Mouse (Mus musculus) CH12.LX (cell line): ENCODE data around the gene Otub2. TPM values are rescaled to one million over a fixed set of nuclear protein-coding genes. Genes with fewer than 3 reads are reported as not detected.

Experiments used
- DNase-seq: peaks from one replicate; pipeline ENCODE4 v3.0.0-alpha.2; 2013; ENCODE audit errors: extremely low read depth
- H3K27ac ChIP-seq: 2 replicates; pipeline ENCODE4 v1.5.1; 2012; ENCODE audit warnings: low read depth, mild to moderate bottlenecking, control low read depth, moderate library complexity; ENCODE audit not compliant: insufficient read depth
- H3K27me3 ChIP-seq: replicated peaks from 2 replicates; pipeline ENCODE3; 2012; ENCODE audit warnings: inconsistent platforms
- H3K36me3 ChIP-seq, 2 experiments: replicated peaks in 1 of 2; 2 replicates each; pipeline versions ENCODE3 to v1.6.1; 2012; ENCODE audit warnings: inconsistent platforms in 1 of 2, low read length in 1 of 2, mild to moderate bottlenecking in 1 of 2, mixed read lengths in 1 of 2, moderate library complexity in 1 of 2; ENCODE audit not compliant: control insufficient read depth in 1 of 2, insufficient read depth in 1 of 2
- H3K4me1 ChIP-seq, 2 experiments: 2 replicates each; pipeline ENCODE4 v1.6.1; 2012; ENCODE audit warnings: inconsistent platforms in 1 of 2, moderate library complexity in 1 of 2; ENCODE audit not compliant: insufficient read depth in 2 of 2, control insufficient read depth in 1 of 2
- H3K4me2 ChIP-seq: 2 replicates; pipeline ENCODE4 v1.6.1; 2012; ENCODE audit warnings: low read depth, mild to moderate bottlenecking, control low read depth; ENCODE audit not compliant: poor library complexity, insufficient read depth, severe bottlenecking
- H3K4me3 ChIP-seq, 3 experiments: fragments of 150-350 bp in 1 of 3; sonication (generic) in 1 of 3; replicated peaks in 1 of 3; 2 replicates each; pipeline versions ENCODE3 to v1.5.1; 2011 to 2012; ENCODE audit warnings: low read depth in 2 of 3, low read length in 2 of 3, mild to moderate bottlenecking in 2 of 3, moderate library complexity in 2 of 3, control low read depth in 1 of 3, improper control_type of control experiment in 1 of 3, inconsistent platforms in 1 of 3, mixed read lengths in 1 of 3; ENCODE audit not compliant: poor library complexity in 1 of 3
- H3K79me2 ChIP-seq: replicated peaks from 2 replicates; pipeline ENCODE4 v1.6.1; 2012; ENCODE audit warnings: mild to moderate bottlenecking, moderate library complexity; ENCODE audit not compliant: control insufficient read depth, poor library complexity, insufficient read depth, severe bottlenecking; ENCODE audit errors: extremely low read depth
- H3K9ac ChIP-seq: 2 replicates; pipeline ENCODE4 v1.6.1; 2012; ENCODE audit warnings: low read depth, mild to moderate bottlenecking, control low read depth, moderate library complexity; ENCODE audit not compliant: insufficient read depth
- H3K9me3 ChIP-seq: replicated peaks from 2 replicates; pipeline ENCODE3; 2012; ENCODE audit warnings: low read length, inconsistent platforms, mixed read lengths
- CHD2 ChIP-seq: IDR thresholded peaks from 2 replicates; pipeline ENCODE4 v1.6.1; 2011; ENCODE audit warnings: low read length, improper control_type of control experiment
- CTCF ChIP-seq, 2 experiments: IDR thresholded peaks in 1 of 2; conservative IDR thresholded peaks in 1 of 2; 2 replicates each; pipeline ENCODE4 v1.5.1; 2011 to 2012; ENCODE audit warnings: low read depth in 2 of 2, low read length in 2 of 2, improper control_type of control experiment in 1 of 2, inconsistent platforms in 1 of 2, mild to moderate bottlenecking in 1 of 2, moderate library complexity in 1 of 2
- E2F4 ChIP-seq: IDR thresholded peaks from 2 replicates; pipeline ENCODE4 v1.6.1; 2011; ENCODE audit warnings: low read depth, low read length, improper control_type of control experiment; ENCODE audit not compliant: insufficient replicate concordance
- ELF1 ChIP-seq: IDR thresholded peaks from 2 replicates; pipeline ENCODE4 v1.6.1; 2014; ENCODE audit warnings: low read depth, mild to moderate bottlenecking, inconsistent platforms, low read length, improper control_type of control experiment
- EP300 ChIP-seq: IDR thresholded peaks from 2 replicates; pipeline ENCODE4 v1.6.1; 2011; ENCODE audit warnings: low read length, improper control_type of control experiment
- GABPA ChIP-seq: IDR thresholded peaks from 2 replicates; pipeline ENCODE4 v1.6.1; 2012; ENCODE audit warnings: low read depth, low read length, improper control_type of control experiment, inconsistent platforms; ENCODE audit not compliant: insufficient replicate concordance
- JUND ChIP-seq: conservative IDR thresholded peaks from 2 replicates; pipeline ENCODE4 v1.6.1; 2011; ENCODE audit warnings: low read depth, low read length, improper control_type of control experiment
- MAX ChIP-seq: IDR thresholded peaks from 2 replicates; pipeline ENCODE4 v1.6.1; 2011; ENCODE audit warnings: low read length, improper control_type of control experiment
- NELFE ChIP-seq: IDR thresholded peaks from 2 replicates; pipeline ENCODE4 v1.6.1; 2011; ENCODE audit warnings: low read depth, low read length, improper control_type of control experiment
- POLR2A ChIP-seq: IDR thresholded peaks from 2 replicates; pipeline ENCODE4 v1.6.1; 2011; ENCODE audit warnings: low read depth, mild to moderate bottlenecking, improper control_type of control experiment, low read length
- POLR2AphosphoS2 ChIP-seq: IDR thresholded peaks from 2 replicates; pipeline ENCODE4 v1.6.1; 2011; ENCODE audit warnings: low read depth, low read length, improper control_type of control experiment
- RCOR1 ChIP-seq: conservative IDR thresholded peaks from 2 replicates; pipeline ENCODE4 v1.6.1; 2012; ENCODE audit warnings: low read depth, mild to moderate bottlenecking, inconsistent platforms, low read length, improper control_type of control experiment
- SMC3 ChIP-seq: IDR thresholded peaks from 2 replicates; pipeline ENCODE4 v1.6.1; 2011; ENCODE audit warnings: low read depth, low read length, improper control_type of control experiment
- USF2 ChIP-seq: conservative IDR thresholded peaks from 2 replicates; pipeline ENCODE4 v1.6.1; 2011; ENCODE audit warnings: low read depth, low read length, improper control_type of control experiment
- ZC3H11A ChIP-seq: IDR thresholded peaks from 2 replicates; pipeline ENCODE4 v1.6.1; 2012; ENCODE audit warnings: low read depth, mild to moderate bottlenecking, inconsistent platforms, low read length, improper control_type of control experiment
- ZMIZ1 ChIP-seq: IDR thresholded peaks from 2 replicates; pipeline ENCODE4 v1.6.1; 2012; ENCODE audit warnings: low read depth, mild to moderate bottlenecking, inconsistent platforms, low read length, improper control_type of control experiment
- ZNF384 ChIP-seq: IDR thresholded peaks from 2 replicates; pipeline ENCODE4 v1.6.1; 2012; ENCODE audit warnings: low read depth, low read length, improper control_type of control experiment, inconsistent platforms
- dilution Hi-C: fragments of 300-500 bp; cut with MboI; formaldehyde crosslinking; loops from 2 replicates; pipeline ENCODE4 v1.14.3; 2020; ENCODE audit warnings: low sequenced_read_pairs; ENCODE audit not compliant: extremely low pct_unique_long_range_greater_than_20kb, extremely low pct_ligation_motif_present
- in situ Hi-C: fragments of 300-500 bp; cut with MboI; formaldehyde crosslinking; loops from 3 replicates; pipeline ENCODE4 v1.14.3; 2019; ENCODE audit warnings: low sequenced_read_pairs, low pct_ligation_motif_present, low pct_unique_long_range_greater_than_20kb, mixed read lengths
- polyA plus RNA-seq: library from polyadenylated mRNA; unstranded; fragments of >175 nt; gene quantifications from 2 replicates; pipeline ENCODE4 v1.2.1, GENCODE M21; 2012; ENCODE audit warnings: low read depth; ENCODE audit not compliant: insufficient read length
- total RNA-seq, 2 experiments: library from RNA; depleted of rRNA; stranded (reverse); fragments of 300-350 nt in 1 of 2; fragments of >200 nt in 1 of 2; gene quantifications; 2 replicates each; pipeline ENCODE4 v1.2.3; 2012 to 2014

The Otub2 gene
- total and polyA plus RNA-seq, 3 experiments: 3.0 to 11.5 (median 7.6) TPM

GRCm38 (mm10) chr12:103352735-103353134 is 35.7 kb upstream of the Otub2 start:
- peaks cover 2% of the 10 kb centered on the region for H3K27me3 ChIP-seq
- H3K79me2 ChIP-seq: no peaks in the 10 kb centered on the region
- H3K4me3 ChIP-seq: no peak overlapping the region
- H3K36me3 ChIP-seq: no peaks in the 10 kb centered on the region
- DNase-seq: no peak
- H3K9me3 ChIP-seq: peaks cover 15% of the 10 kb centered on the region
- no peak overlapping the region for H3K9ac ChIP-seq
- dilution Hi-C loops (no loop called here), in situ Hi-C loops (no loop called here)
- TF ChIP-seq MAX (no peak), ZC3H11A (no peak), ELF1 (no peak), POLR2A (no peak), JUND (no peak), E2F4 (no peak), USF2 (no peak), ZNF384 (no peak), ZMIZ1 (no peak), NELFE (no peak), CHD2 (no peak), POLR2AphosphoS2 (no peak)
- H3K4me1 ChIP-seq: peaks cover 5 to 23% of the 10 kb centered on the region in 2 experiments
- no peak overlapping the region for H3K27ac ChIP-seq
- H3K4me2 ChIP-seq: no peak overlapping the region

GRCm38 (mm10) chr12:103353538-103353937 is 34.9 kb upstream of the Otub2 start:
- Histone ChIP-seq H3K27me3 (peaks cover 2% of the 10 kb centered on the region), H3K4me3 (no peak overlapping the region), H3K36me3 (no peaks in the 10 kb centered on the region), H3K9me3 (peaks cover 15% of the 10 kb centered on the region), H3K4me2 (no peak overlapping the region), H3K9ac (no peak overlapping the region), H3K79me2 (no peaks in the 10 kb centered on the region), H3K27ac (no peak overlapping the region), H3K4me1 (peaks cover 1 to 22% of the 10 kb centered on the region in 2 experiments)
- dilution Hi-C loops (no loop called here), in situ Hi-C loops (no loop called here)
- TF ChIP-seq GABPA (no peak), USF2 (no peak), CTCF (conservative IDR thresholded peaks at IDR 0.05 in 1 of 2, IDR thresholded peaks at IDR 0.05 in 1 of 2; ENCODE audit: low read depth in 2 of 2, low read length in 2 of 2) (peak in 1 of 2 experiments; percentile 49; a peak in 2 of 4 replicates)
- DNase-seq: no peak

GRCm38 (mm10) chr12:103355746-103356414 is 32.6 kb upstream of the Otub2 start, which contains the start of gene Asb2:
Asb2 (minus strand) TSS chr12:103356001.
- peaks cover 2% of the 10 kb centered on the region for H3K27me3 ChIP-seq
- H3K9ac ChIP-seq: no peak within 1 kb of the TSS
- TF ChIP-seq E2F4 (no peak), EP300 (no peak), SMC3 (no peak), RCOR1 (no peak)
- TF ChIP-seq, all 38 proteins: peak for 0
- Histone ChIP-seq H3K79me2 (no peaks in the 10 kb centered on the region), H3K9me3 (peaks cover 12% of the 10 kb centered on the region), H3K4me2 (no peak within 1 kb of the TSS), H3K4me3 (no peak within 1 kb of the TSS), H3K4me1 (peaks cover 19 to 36% of the 10 kb centered on the region in 2 experiments), H3K36me3 (no peaks in the 10 kb centered on the region), H3K27ac (no peak within 1 kb of the TSS)
- in situ Hi-C loops (no loop called here), dilution Hi-C loops (no loop called here)
- no peak for DNase-seq
